Mouse (Mus musculus): ENCODE data around the gene Ptpn13. TPM values are rescaled to one million over a fixed set of nuclear protein-coding genes. Genes with fewer than 3 reads are reported as not detected.

Gene Ptpn13
- polyA plus RNA-seq, 1 experiment from 2014 or later, result 4.8 TPM

GRCm38 (mm10) chr5:103445383-103445782, 20.4 kb downstream of the Ptpn13 start:
- 86% methylated on average over 7 of the region's 7 CpGs for WGBS
- no peak overlapping the region for H3K9ac ChIP-seq (ENCODE audit: low read length)
- no peak overlapping the region for H3K4me3 ChIP-seq (ENCODE audit: low read depth, low read length)
- peaks cover 10% of the 10 kb centered on the region for H3K4me1 ChIP-seq (ENCODE audit: control insufficient read depth, insufficient read depth, low read length)
- ATAC-seq (no peak), DNase-seq (ENCODE audit: low spot score) (no peak)
- H3K27ac ChIP-seq (ENCODE audit: low read depth, low read length), result no peak overlapping the region
- H3K27me3 ChIP-seq (replicated peaks; ENCODE audit: control insufficient read depth, insufficient read depth, low read length), result no peaks in the 10 kb centered on the region
- H3K9me3 ChIP-seq (replicated peaks; ENCODE audit: control insufficient read depth, low read length), result no peaks in the 10 kb centered on the region
- no peak overlapping the region for H3K4me2 ChIP-seq (ENCODE audit: low read length)
- no peaks in the 10 kb centered on the region for H3K36me3 ChIP-seq (ENCODE audit: control insufficient read depth, insufficient read depth, low read length)

GRCm38 (mm10) chr5:103447806-103448416, 22.9 kb downstream of the Ptpn13 start:
- WGBS, result 24% methylated on average over 17 of the region's 17 CpGs
- Histone ChIP-seq H3K27me3 (replicated peaks; ENCODE audit: control insufficient read depth, insufficient read depth, low read length) (no peaks in the 10 kb centered on the region), H3K9ac (ENCODE audit: low read length) (no peak overlapping the region), H3K36me3 (ENCODE audit: control insufficient read depth, insufficient read depth, low read length) (no peaks in the 10 kb centered on the region), H3K4me3 (ENCODE audit: low read depth, low read length) (no peak overlapping the region), H3K9me3 (replicated peaks; ENCODE audit: control insufficient read depth, low read length) (no peaks in the 10 kb centered on the region), H3K4me1 (ENCODE audit: control insufficient read depth, insufficient read depth, low read length) (peaks cover 10% of the 10 kb centered on the region), H3K27ac (ENCODE audit: low read depth, low read length) (no peak overlapping the region), H3K4me2 (ENCODE audit: low read length) (peak overlapping the region; percentile 14; the same call in 1 of the 2 replicates)
- DNase-seq (ENCODE audit: low spot score) (no peak), ATAC-seq (peak; percentile 54; the same call in 1 of the 2 replicates)

GRCm38 (mm10) chr5:103448470-103448869, 23.5 kb downstream of the Ptpn13 start:
- Histone ChIP-seq H3K9me3 (replicated peaks; ENCODE audit: control insufficient read depth, low read length) (no peaks in the 10 kb centered on the region), H3K4me2 (ENCODE audit: low read length) (peak overlapping the region; percentile 14; the same call in 1 of the 2 replicates), H3K27me3 (replicated peaks; ENCODE audit: control insufficient read depth, insufficient read depth, low read length) (no peaks in the 10 kb centered on the region), H3K9ac (ENCODE audit: low read length) (no peak overlapping the region), H3K4me3 (ENCODE audit: low read depth, low read length) (no peak overlapping the region), H3K4me1 (ENCODE audit: control insufficient read depth, insufficient read depth, low read length) (peaks cover 10% of the 10 kb centered on the region), H3K27ac (ENCODE audit: low read depth, low read length) (no peak overlapping the region), H3K36me3 (ENCODE audit: control insufficient read depth, insufficient read depth, low read length) (no peaks in the 10 kb centered on the region)
- 4% methylated on average over 1 of the region's 1 CpGs for WGBS
- peak; percentile 63; the same call in 1 of the 2 replicates for ATAC-seq
- peak; percentile 61 for DNase-seq (ENCODE audit: low spot score)

- H3K27me3 ChIP-seq (replicated peaks; ENCODE audit: control insufficient read depth, insufficient read depth, low read length), result no peaks in the 10 kb centered on the region
- no peaks in the 10 kb centered on the region for H3K36me3 ChIP-seq (ENCODE audit: control insufficient read depth, insufficient read depth, low read length)
- H3K4me3 ChIP-seq (ENCODE audit: low read depth, low read length), result no peak overlapping the region
- peaks cover 10% of the 10 kb centered on the region for H3K4me1 ChIP-seq (ENCODE audit: control insufficient read depth, insufficient read depth, low read length)
- WGBS, result 92% methylated on average over 1 of the region's 1 CpGs
- H3K9me3 ChIP-seq (replicated peaks; ENCODE audit: control insufficient read depth, low read length), result no peaks in the 10 kb centered on the region
- H3K27ac ChIP-seq (ENCODE audit: low read depth, low read length), result no peak overlapping the region
- no peak overlapping the region for H3K9ac ChIP-seq (ENCODE audit: low read length)
- H3K4me2 ChIP-seq (ENCODE audit: low read length), result no peak overlapping the region
- ATAC-seq, result no peak
- DNase-seq (ENCODE audit: low spot score), result no peak
These were observed 25.7 kb downstream of the Ptpn13 start for GRCm38 (mm10) chr5:103450663-103451062.

GRCm38 (mm10) chr5:103453361-103454140, 28.6 kb downstream of the Ptpn13 start:
- no peaks in the 10 kb centered on the region for H3K9me3 ChIP-seq (replicated peaks; ENCODE audit: control insufficient read depth, low read length)
- DNase-seq (ENCODE audit: low spot score) (no peak), ATAC-seq (no peak)
- H3K27me3 ChIP-seq (replicated peaks; ENCODE audit: control insufficient read depth, insufficient read depth, low read length), result no peaks in the 10 kb centered on the region
- no peak overlapping the region for H3K9ac ChIP-seq (ENCODE audit: low read length)
- no peaks in the 10 kb centered on the region for H3K36me3 ChIP-seq (ENCODE audit: control insufficient read depth, insufficient read depth, low read length)
- no peak overlapping the region for H3K4me3 ChIP-seq (ENCODE audit: low read depth, low read length)
- no peak overlapping the region for H3K27ac ChIP-seq (ENCODE audit: low read depth, low read length)
- H3K4me1 ChIP-seq (ENCODE audit: control insufficient read depth, insufficient read depth, low read length), result peaks cover 1% of the 10 kb centered on the region
- 69% methylated on average over 14 of the region's 14 CpGs for WGBS
- no peak overlapping the region for H3K4me2 ChIP-seq (ENCODE audit: low read length)

GRCm38 (mm10) chr5:103456794-103457193, 31.8 kb downstream of the Ptpn13 start:
- H3K9me3 ChIP-seq (replicated peaks; ENCODE audit: control insufficient read depth, low read length), result no peaks in the 10 kb centered on the region
- no peak overlapping the region for H3K4me2 ChIP-seq (ENCODE audit: low read length)
- H3K9ac ChIP-seq (ENCODE audit: low read length), result no peak overlapping the region
- no peak for DNase-seq (ENCODE audit: low spot score)
- 92% methylated on average over 1 of the region's 1 CpGs for WGBS
- no peak for ATAC-seq
- H3K4me3 ChIP-seq (ENCODE audit: low read depth, low read length), result no peak overlapping the region
- H3K4me1 ChIP-seq (ENCODE audit: control insufficient read depth, insufficient read depth, low read length), result no peaks in the 10 kb centered on the region
- no peak overlapping the region for H3K27ac ChIP-seq (ENCODE audit: low read depth, low read length)
- no peaks in the 10 kb centered on the region for H3K27me3 ChIP-seq (replicated peaks; ENCODE audit: control insufficient read depth, insufficient read depth, low read length)
- H3K36me3 ChIP-seq (ENCODE audit: control insufficient read depth, insufficient read depth, low read length), result no peaks in the 10 kb centered on the region

GRCm38 (mm10) chr5:103458411-103458810, 33.4 kb downstream of the Ptpn13 start:
- H3K27me3 ChIP-seq (replicated peaks; ENCODE audit: control insufficient read depth, insufficient read depth, low read length), result no peaks in the 10 kb centered on the region
- no peak for DNase-seq (ENCODE audit: low spot score)

GRCm38 (mm10) chr5:103458959-103459675, 34.1 kb downstream of the Ptpn13 start:
- H3K27me3 ChIP-seq (replicated peaks; ENCODE audit: control insufficient read depth, insufficient read depth, low read length), result no peaks in the 10 kb centered on the region
- DNase-seq (ENCODE audit: low spot score), result no peak
- H3K36me3 ChIP-seq (ENCODE audit: control insufficient read depth, insufficient read depth, low read length), result no peaks in the 10 kb centered on the region
- no peak overlapping the region for H3K4me2 ChIP-seq (ENCODE audit: low read length)
- H3K4me1 ChIP-seq (ENCODE audit: control insufficient read depth, insufficient read depth, low read length), result no peaks in the 10 kb centered on the region
- no peak overlapping the region for H3K4me3 ChIP-seq (ENCODE audit: low read depth, low read length)
- ATAC-seq, result no peak
- no peaks in the 10 kb centered on the region for H3K9me3 ChIP-seq (replicated peaks; ENCODE audit: control insufficient read depth, low read length)
- no peak overlapping the region for H3K9ac ChIP-seq (ENCODE audit: low read length)
- H3K27ac ChIP-seq (ENCODE audit: low read depth, low read length), result no peak overlapping the region
- WGBS, result 93% methylated on average over 8 of the region's 8 CpGs

More at GRCm38 (mm10) chr5:103458411-103458810, 33.4 kb downstream of the Ptpn13 start:
- no peaks in the 10 kb centered on the region for H3K4me1 ChIP-seq (ENCODE audit: control insufficient read depth, insufficient read depth, low read length)
- 36% methylated on average over 8 of the region's 8 CpGs for WGBS
- no peak for ATAC-seq
- H3K4me3 ChIP-seq (ENCODE audit: low read depth, low read length), result no peak overlapping the region
- no peak overlapping the region for H3K27ac ChIP-seq (ENCODE audit: low read depth, low read length)
- H3K9ac ChIP-seq (ENCODE audit: low read length), result no peak overlapping the region
- H3K9me3 ChIP-seq (replicated peaks; ENCODE audit: control insufficient read depth, low read length), result no peaks in the 10 kb centered on the region
- H3K36me3 ChIP-seq (ENCODE audit: control insufficient read depth, insufficient read depth, low read length), result no peaks in the 10 kb centered on the region
- no peak overlapping the region for H3K4me2 ChIP-seq (ENCODE audit: low read length)

All from forebrain, embryonic 14.5 days (tissue).